Mouse (Mus musculus): ENCODE data around the gene Irf3.

DNA sequence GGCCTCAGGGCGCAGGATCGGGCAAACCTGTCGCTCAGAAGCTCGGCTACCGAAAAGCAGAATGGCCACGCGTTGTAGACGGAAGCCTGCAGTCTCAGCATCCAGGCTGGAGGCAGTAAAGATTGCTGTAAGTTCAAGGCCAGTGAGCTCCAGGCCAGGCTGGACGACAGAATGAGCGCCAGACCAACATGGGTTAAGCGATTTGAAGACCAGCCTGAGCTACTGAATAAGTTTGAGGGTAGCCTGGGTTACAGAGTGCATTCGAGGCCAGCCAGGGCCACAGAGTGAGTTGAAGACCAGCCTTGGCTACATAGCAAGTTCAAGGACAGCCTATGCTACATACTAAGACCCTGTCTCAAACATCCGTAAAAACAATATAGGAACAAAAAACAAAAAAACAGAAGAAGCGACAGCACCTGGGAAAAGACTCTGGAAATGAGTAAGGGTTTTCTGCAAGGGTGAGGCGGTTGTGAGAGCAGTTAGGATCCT, 536 bp downstream of the Irf3 start:
- TF ChIP-seq CTCF (IDR thresholded peaks at IDR 0.05; ENCODE audit: low read depth) (no peak), EP300 (IDR thresholded peaks at IDR 0.05; ENCODE audit: low read depth) (no peak)

Data from liver, embryonic 14.5 days (tissue).